Mouse (Mus musculus): ENCODE measurements around the gene Lrrc71. TPM values are rescaled to one million over a fixed set of nuclear protein-coding genes. Genes with fewer than 3 reads are reported as not detected.

The Lrrc71 gene
- total RNA-seq, 4 experiments from 2014 or later = 0.68 TPM; not detected in 3

- peak; percentile 35 to 61 for DNase-seq (ENCODE audit: low spot score in 2 of 2)
Measured at GRCm38 (mm10) chr3:87763683-87764289, 15.4 kb upstream of the Lrrc71 start.

GRCm38 (mm10) chr3:87763202-87763601 lies 14.8 kb upstream of the Lrrc71 start:
- no peak for DNase-seq (ENCODE audit: low spot score in 2 of 2)

- no peak for DNase-seq (ENCODE audit: low spot score in 2 of 2)
Measured at GRCm38 (mm10) chr3:87761408-87762375, 13.3 kb upstream of the Lrrc71 start.

- DNase-seq (ENCODE audit: low spot score in 2 of 2) = no peak
Measured at GRCm38 (mm10) chr3:87758641-87759040, 10.2 kb upstream of the Lrrc71 start.

- no peak for DNase-seq (ENCODE audit: low spot score in 2 of 2)
Measured at GRCm38 (mm10) chr3:87756488-87756887, 8.1 kb upstream of the Lrrc71 start.

- peak; percentile 75 to 78 for DNase-seq (ENCODE audit: low spot score in 2 of 2)
Measured at GRCm38 (mm10) chr3:87755964-87756363, 7.5 kb upstream of the Lrrc71 start.

- DNase-seq (ENCODE audit: low spot score in 2 of 2) = no peak
Measured at GRCm38 (mm10) chr3:87753829-87754228, 5.4 kb upstream of the Lrrc71 start.

GRCm38 (mm10) chr3:87752567-87752966 lies 4.1 kb upstream of the Lrrc71 start:
- DNase-seq (ENCODE audit: low spot score in 2 of 2) = no peak

- no peak for DNase-seq (ENCODE audit: low spot score in 2 of 2)
Measured at GRCm38 (mm10) chr3:87749977-87750376, 1.6 kb upstream of the Lrrc71 start.

GRCm38 (mm10) chr3:87749036-87749435 lies 611 bp upstream of the Lrrc71 start:
- DNase-seq (ENCODE audit: low spot score in 2 of 2) = no peak

- DNase-seq (ENCODE audit: low spot score in 2 of 2) = no peak
Measured at GRCm38 (mm10) chr3:87745036-87745659, 3.3 kb downstream of the Lrrc71 start.

GRCm38 (mm10) chr3:87743927-87744326 lies 4.5 kb downstream of the Lrrc71 start:
- no peak for DNase-seq (ENCODE audit: low spot score in 2 of 2)

- DNase-seq (ENCODE audit: low spot score in 2 of 2) = no peak
Measured at GRCm38 (mm10) chr3:87742735-87743134, 5.7 kb downstream of the Lrrc71 start.

GRCm38 (mm10) chr3:87742013-87742412 lies 6.4 kb downstream of the Lrrc71 start:
- no peak for DNase-seq (ENCODE audit: low spot score in 2 of 2)

GRCm38 (mm10) chr3:87738906-87739305 lies 9.5 kb downstream of the Lrrc71 start:
- DNase-seq (ENCODE audit: low spot score in 2 of 2) = no peak

- DNase-seq (ENCODE audit: low spot score in 2 of 2) = no peak
Measured at GRCm38 (mm10) chr3:87735335-87735734, 13.1 kb downstream of the Lrrc71 start.

GRCm38 (mm10) chr3:87733984-87734761 lies 14.3 kb downstream of the Lrrc71 start:
- no peak for DNase-seq (ENCODE audit: low spot score in 2 of 2)

GRCm38 (mm10) chr3:87733098-87733497 lies 15.3 kb downstream of the Lrrc71 start:
- no peak for DNase-seq (ENCODE audit: low spot score in 2 of 2)

GRCm38 (mm10) chr3:87728696-87729095 lies 19.7 kb downstream of the Lrrc71 start:
- no peak for DNase-seq (ENCODE audit: low spot score in 2 of 2)

- no peak for DNase-seq (ENCODE audit: low spot score in 2 of 2)
Measured at GRCm38 (mm10) chr3:87726191-87726590, 22.2 kb downstream of the Lrrc71 start.
